Mouse (Mus musculus): ENCODE results near the gene Yy2.

Gene Yy2

GRCm38 (mm10) chrX:157568840-157569239 is at the start of gene Yy2:
Gene Yy2, minus strand, starts transcription at chrX:157568985.
- DNase-seq, result no peak

- no peak for DNase-seq
These were observed 44.1 kb upstream of the Yy2 start for GRCm38 (mm10) chrX:157612894-157613293.

- peak; percentile 58 for DNase-seq
These were observed 32.7 kb upstream of the Yy2 start for GRCm38 (mm10) chrX:157601450-157601849.

GRCm38 (mm10) chrX:157598186-157598996 is 29.6 kb upstream of the Yy2 start, which contains the start of gene Mbtps2:
Gene Mbtps2, minus strand, starts transcription at chrX:157598715.
- DNase-seq, result peak; percentile 82

- DNase-seq, result no peak
These were observed 28.9 kb upstream of the Yy2 start for GRCm38 (mm10) chrX:157597585-157598185.

GRCm38 (mm10) chrX:157596802-157597201 is 28.0 kb upstream of the Yy2 start:
- DNase-seq, result no peak

- no peak for DNase-seq
These were observed 27.1 kb upstream of the Yy2 start for GRCm38 (mm10) chrX:157595927-157596326.

GRCm38 (mm10) chrX:157594606-157595005 is 25.8 kb upstream of the Yy2 start:
- DNase-seq, result no peak

GRCm38 (mm10) chrX:157587001-157587400 is 18.2 kb upstream of the Yy2 start:
- peak; percentile 47 for DNase-seq

GRCm38 (mm10) chrX:157586397-157586796 is 17.6 kb upstream of the Yy2 start:
- DNase-seq, result peak; percentile 74

- DNase-seq, result no peak
These were observed 10.4 kb upstream of the Yy2 start for GRCm38 (mm10) chrX:157579108-157579614.

GRCm38 (mm10) chrX:157574683-157575082 is 5.9 kb upstream of the Yy2 start:
- no peak for DNase-seq

- DNase-seq, result no peak
These were observed 5.0 kb downstream of the Yy2 start for GRCm38 (mm10) chrX:157563794-157564193.

- no peak for DNase-seq
These were observed 21.7 kb downstream of the Yy2 start for GRCm38 (mm10) chrX:157547082-157547481.

All from cerebellum, adult 9-11 months (tissue).